Mouse (Mus musculus): Measurements from ENCODE around the gene Phf11a.
"Not testable (repeated sequence)": the region's sequence is repeated elsewhere in the genome, so short reads cannot be mapped to it uniquely, and the experiment has no call there.

Phf11a gene

GRCm38 (mm10) chr14:59297391-59297790 lies at the start of gene Phf11a:
Gene Phf11a, minus strand, starts transcription at chr14:59297522.
- peak in 1 of 2 experiments; percentile 4 for DNase-seq

GRCm38 (mm10) chr14:59341189-59341588 lies 43.9 kb upstream of the Phf11a start, which contains the start of gene Phf11b:
Gene Phf11b, minus strand, starts transcription at chr14:59341351.
- DNase-seq, result not testable (repeated sequence)

GRCm38 (mm10) chr14:59339541-59339940 lies 42.2 kb upstream of the Phf11a start:
- no peak for DNase-seq

GRCm38 (mm10) chr14:59336056-59336455 lies 38.7 kb upstream of the Phf11a start:
- not testable (repeated sequence) for DNase-seq

GRCm38 (mm10) chr14:59330499-59330898 lies 33.2 kb upstream of the Phf11a start:
- DNase-seq, result peak in 1 of 2 experiments; percentile 34

- DNase-seq, result not testable (repeated sequence)
These were observed 22.6 kb upstream of the Phf11a start for GRCm38 (mm10) chr14:59319970-59320369.

- DNase-seq, result not testable (repeated sequence)
These were observed 21.7 kb upstream of the Phf11a start for GRCm38 (mm10) chr14:59319036-59319435.

GRCm38 (mm10) chr14:59291769-59292168 lies 5.6 kb downstream of the Phf11a start:
- not testable (repeated sequence) for DNase-seq

- not testable (repeated sequence) for DNase-seq
These were observed 22.4 kb downstream of the Phf11a start for GRCm38 (mm10) chr14:59274961-59275360.

GRCm38 (mm10) chr14:59260056-59260455 lies 37.3 kb downstream of the Phf11a start, which contains the start of gene Gm6904:
Gene Gm6904, minus strand, starts transcription at chr14:59260216.
- DNase-seq, result peak; percentile 13 to 33

- DNase-seq, result not testable (repeated sequence)
These were observed 41.5 kb downstream of the Phf11a start for GRCm38 (mm10) chr14:59255861-59256260.

GRCm38 (mm10) chr14:59250350-59250749 lies 47.0 kb downstream of the Phf11a start:
- peak in 1 of 2 experiments; percentile 4 for DNase-seq

- no peak for DNase-seq
These were observed 63.7 kb downstream of the Phf11a start for GRCm38 (mm10) chr14:59233635-59234034.

GRCm38 (mm10) chr14:59232003-59232402 lies 65.3 kb downstream of the Phf11a start:
- DNase-seq, result peak in 1 of 2 experiments; percentile 29

- DNase-seq, result no peak
These were observed 66.9 kb downstream of the Phf11a start for GRCm38 (mm10) chr14:59230331-59230966.

- no peak for DNase-seq
These were observed 67.5 kb downstream of the Phf11a start for GRCm38 (mm10) chr14:59229822-59230221.
